Mouse (Mus musculus) lung, postnatal 36 days (tissue): ENCODE data around the gene Tprn.

ENCODE experiments used
- DNase-seq: peaks from one replicate; pipeline ENCODE4 v3.0.0; 2022; ENCODE audit warnings: mixed read lengths

The Tprn gene

GRCm38 (mm10) chr2:25266720-25267119 lies 4.3 kb downstream of the Tprn start:
- peak; percentile 44 for DNase-seq

GRCm38 (mm10) chr2:25267241-25267640 lies 4.8 kb downstream of the Tprn start:
- no peak for DNase-seq

DNA sequence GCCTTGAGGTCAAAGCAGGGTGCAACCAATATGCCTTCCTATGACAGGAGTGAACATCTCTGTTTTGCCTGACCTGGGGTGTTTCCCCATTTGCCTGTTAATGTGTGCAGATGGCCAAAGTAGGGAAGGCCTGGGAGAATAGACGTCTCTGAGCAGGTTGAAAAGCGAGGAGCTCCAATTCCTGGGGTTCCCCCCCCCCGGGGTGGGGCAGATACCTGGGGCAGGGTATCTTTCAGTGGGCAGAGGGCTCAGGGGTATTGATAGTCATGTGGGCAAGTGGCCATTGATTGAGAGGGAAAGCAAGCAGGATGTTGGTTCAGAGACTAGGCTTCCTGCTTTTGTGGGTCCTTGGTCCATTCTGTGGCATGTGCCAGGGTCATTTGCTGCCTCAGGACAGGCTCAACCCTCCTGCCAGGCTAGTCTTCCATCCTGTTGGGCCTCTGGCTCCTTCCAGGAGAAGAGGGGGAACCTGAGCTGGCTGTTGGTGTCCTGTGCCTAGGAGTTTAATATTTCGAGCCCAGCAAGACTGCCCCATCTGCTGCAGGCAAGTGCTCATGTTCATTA lies 5.4 kb downstream of the Tprn start:
- DNase-seq = no peak

DNA sequence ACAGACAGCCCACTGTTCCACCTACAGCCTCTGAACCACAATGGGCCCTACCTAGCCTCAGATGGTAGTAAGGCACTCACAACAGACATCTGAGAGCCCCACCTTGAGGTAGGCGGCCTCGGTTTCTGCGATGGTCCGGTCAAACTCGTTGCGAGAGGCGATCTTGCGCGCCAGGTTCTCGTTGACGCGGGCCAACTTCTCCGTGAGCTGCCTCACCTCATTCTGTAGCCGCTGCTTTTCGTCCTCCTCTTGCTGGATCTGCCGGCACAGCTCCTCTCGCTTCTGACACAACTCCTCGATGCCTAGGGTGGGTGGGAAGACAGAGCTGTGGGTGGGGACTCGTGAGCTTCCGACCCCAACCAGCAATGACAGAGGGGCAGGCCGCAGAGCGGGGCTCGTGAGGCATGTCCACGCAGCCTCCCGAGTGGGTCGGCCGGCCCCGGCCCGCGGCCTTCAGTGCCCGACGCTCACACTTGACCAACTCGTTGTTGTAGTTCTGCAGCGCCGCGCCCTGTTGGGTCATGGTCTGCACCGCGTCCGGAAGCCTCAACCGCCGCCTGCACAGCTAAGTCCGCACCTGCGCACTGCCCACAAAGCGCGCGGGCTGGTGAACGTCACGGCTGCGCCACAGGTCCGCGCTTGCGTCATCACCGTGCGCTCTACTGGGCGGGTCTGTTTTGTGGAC lies 9.6 kb downstream of the Tprn start, which contains the start of the genes Ssna1 and Anapc2:
Gene Ssna1 (minus strand): TSS at position 612 of the 685 bp plus-strand sequence.
Gene Anapc2 (plus strand): TSS at position 652 of the 685 bp plus-strand sequence.
- peak; percentile 99 for DNase-seq

- no peak for DNase-seq
These were observed 10.1 kb downstream of the Tprn start for GRCm38 (mm10) chr2:25272515-25272914.

DNA sequence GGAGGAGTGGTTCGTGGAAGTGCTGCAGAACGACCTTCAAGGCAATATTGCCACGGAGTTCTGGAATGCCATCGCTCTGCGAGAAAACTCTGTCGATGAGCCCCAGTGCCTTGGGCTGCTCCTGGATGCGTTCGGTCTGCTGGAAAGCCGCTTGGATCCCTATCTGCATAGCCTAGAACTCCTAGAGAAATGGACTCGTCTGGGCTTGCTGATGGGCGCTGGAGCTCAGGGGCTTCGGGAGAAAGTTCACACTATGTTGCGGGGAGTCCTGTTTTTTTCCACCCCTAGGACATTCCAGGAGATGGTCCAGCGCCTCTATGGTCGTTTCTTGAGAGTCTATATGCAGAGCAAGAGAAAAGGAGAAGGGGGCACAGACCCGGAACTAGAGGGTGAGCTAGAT lies 10.6 kb downstream of the Tprn start:
- no peak for DNase-seq

DNA sequence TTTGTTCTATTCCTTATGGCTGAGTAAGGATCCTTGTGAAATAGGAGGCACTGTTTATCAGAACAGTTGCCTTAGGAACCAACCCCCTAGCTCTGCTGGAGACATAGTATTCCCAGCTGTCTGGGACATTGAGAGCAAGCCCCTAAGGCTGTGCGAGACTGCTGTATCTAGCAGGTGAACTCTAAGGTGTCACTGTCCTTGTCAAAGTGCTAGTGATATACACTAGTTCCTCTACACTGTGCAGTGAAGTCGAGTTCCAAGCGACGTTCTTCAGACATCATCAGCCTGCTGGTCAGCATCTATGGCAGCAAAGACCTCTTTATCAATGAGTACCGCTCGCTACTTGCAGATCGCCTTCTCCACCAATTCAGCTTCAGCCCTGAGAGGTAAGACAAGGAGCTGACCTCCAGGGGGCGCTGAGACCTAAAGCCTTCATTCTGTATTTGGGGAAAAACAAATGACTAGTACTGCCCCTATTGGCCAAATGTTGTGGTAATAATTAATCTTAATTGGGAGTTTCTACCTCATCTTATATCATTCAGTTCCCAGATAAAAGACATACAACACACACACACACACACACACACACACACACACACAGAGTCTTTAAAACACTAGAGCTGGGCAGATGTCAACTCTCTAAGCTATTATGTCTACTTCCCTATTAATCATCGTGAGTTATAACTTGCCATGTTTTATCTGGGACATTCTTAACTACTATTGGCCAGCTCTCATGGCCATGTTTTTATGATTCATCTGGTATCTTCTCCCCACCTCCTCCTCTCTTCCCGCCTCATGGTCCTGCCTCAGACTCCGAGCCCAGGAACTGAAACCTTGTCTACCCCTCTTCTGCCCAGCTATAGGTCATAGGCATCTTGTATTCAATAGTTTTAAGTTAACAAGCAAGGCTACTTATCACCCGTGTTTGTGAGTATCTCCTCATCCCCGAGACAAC lies 16.8 kb downstream of the Tprn start:
- peak; percentile 94 for DNase-seq

DNA sequence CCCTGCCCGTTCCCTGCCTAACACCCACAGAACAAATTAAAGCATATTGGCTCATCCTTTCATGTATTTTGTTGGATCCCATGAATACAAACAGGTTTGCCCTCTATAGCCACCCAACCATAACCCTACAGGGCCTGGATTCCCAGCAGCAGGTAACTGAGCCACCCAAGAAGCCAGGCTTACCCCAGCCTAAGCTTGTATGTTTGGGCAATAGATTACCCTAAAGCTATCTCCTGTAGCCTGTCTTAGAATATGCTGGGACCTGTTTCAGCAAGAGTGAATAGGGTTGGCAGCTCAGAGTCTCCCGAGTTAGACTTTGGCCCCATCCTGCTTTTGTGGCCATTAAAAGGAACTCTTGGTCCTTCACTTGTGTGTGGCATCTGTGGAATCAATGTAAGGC lies 23.1 kb downstream of the Tprn start:
- no peak for DNase-seq

DNA sequence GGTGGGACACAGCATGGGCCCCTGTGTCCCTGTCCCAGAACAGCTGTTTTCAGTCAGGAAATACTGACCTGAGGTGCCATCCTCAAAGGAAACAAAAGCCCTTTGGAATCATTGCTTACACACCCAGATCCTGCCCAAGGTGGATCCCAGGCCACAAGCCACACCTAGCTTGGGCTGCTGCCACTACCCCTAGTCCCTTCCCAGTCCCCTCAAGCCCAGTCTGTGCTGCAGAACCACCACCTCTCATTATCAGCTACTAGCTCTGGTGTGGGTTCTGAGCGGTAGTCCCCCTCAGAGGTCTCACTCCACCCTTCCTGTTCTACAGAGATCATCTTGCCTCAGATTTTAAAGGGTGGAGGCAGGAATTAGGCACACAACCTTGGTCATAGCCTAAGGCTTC lies 23.9 kb downstream of the Tprn start:
- peak; percentile 20 for DNase-seq

DNA sequence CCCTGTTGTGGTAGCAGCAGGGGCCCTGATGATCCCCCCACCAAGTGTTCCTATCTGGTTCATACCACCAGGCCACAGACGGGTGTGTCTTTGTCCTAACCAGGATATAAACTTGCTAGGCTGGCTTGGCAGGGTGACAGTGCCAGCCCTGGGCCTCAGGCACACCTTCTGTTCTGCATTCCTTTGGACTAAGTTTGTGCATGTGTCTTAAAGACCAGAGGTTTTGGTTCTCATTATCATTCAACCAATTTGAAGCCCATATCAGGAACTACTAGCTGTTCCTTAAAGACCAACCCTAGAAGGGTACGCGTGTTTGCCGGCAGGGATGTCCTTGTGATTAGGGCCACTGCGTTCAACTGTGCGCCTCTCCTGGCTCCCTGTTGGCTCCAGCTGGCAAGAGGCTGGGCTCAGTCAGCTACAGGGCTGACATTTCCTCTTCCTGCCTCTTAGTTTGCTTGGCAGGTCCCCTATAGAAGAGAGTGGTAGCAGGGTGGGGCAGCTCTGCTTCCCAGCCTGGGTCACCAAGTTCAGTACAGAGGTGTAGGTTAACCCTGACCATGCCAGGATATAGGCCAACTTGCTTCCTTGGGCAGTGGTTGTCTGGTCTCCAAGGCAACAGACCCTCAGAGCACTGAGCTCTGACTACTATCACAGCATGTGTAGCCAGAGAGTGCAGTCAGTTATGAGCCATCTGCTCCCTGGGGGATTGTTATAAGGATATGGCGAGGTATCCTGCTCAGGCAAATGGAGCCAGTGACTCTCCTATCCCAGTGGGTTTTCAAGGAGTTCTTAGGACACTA lies 24.6 kb downstream of the Tprn start:
- DNase-seq = peak; percentile 81

DNA sequence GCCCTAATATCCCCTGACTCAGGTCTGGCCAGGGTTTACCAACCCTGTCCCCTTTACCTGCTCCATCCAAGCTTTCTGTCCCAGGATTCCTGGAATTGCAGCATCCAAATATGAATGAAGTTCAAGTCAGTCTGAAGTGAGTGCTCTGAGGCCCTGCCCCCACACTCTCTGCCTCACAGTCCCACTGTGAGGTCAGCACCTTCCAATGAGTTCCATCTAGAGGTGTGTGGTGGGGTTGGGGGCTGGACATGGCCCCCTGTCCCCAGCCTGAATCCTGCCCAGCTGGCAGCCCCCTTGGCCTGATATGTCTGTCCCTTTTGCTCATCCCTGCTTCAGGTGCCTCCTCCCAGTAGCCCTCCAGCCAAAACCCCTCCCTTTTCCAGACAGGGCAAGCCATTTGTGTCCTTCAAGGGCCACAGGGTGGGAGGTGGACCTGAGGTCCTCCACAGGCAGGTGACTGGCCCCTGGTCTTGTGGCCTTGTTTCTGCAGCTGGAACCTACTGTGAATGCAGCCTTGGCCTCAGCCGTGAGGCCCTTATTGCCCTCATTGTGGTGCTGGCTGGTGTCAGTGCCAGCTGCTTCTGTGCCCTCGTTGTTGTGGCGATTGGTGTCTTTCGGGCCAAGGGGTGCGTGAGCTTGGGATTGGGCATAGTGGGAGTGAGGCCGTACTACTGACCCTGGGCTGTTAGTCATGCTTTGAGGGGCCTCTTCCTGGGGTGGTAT lies 25.7 kb downstream of the Tprn start, which contains the start of gene Tmem210:
Gene Tmem210 (plus strand): TSS at position 219 of the 723 bp plus-strand sequence.
- DNase-seq = no peak

DNA sequence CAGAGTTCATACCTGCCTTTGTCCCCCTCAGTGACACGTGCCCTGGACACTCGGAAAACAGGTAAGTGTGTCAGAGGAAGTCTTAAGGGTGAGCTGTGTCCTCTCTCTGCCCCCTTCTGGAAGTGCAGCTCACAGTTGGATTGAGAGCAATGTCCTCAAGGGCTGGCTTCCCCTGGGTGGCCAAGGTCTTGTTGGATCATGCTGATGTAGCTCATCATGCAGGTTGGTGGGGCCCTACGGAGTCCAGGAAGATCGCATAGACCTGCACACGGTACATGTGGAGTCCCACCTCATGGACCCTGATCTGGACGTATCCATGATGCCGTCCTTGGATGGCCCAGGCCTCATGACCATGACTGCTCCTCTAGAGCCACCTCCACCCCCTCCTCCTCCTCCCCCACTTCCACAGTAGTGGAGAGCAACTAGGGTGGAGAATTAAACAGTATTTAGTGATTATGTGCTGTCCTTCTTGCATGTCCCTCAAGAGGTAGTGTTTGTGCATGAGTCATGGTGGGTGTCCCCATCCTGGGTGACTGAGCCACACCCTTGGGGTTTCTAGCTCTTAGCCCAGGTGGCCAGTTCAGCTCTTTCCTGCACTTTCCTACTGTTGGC lies 26.4 kb downstream of the Tprn start:
- no peak for DNase-seq

- DNase-seq = peak; percentile 71
These were observed 27.2 kb downstream of the Tprn start, which contains the start of gene Lrrc26 for GRCm38 (mm10) chr2:25289651-25290050. TSS of gene Lrrc26 (plus strand) at chr2:25289915.

- no peak for DNase-seq
These were observed 27.8 kb downstream of the Tprn start for GRCm38 (mm10) chr2:25290101-25290815.

GRCm38 (mm10) chr2:25290816-25291130 lies 28.4 kb downstream of the Tprn start:
- peak; percentile 30 for DNase-seq

DNA sequence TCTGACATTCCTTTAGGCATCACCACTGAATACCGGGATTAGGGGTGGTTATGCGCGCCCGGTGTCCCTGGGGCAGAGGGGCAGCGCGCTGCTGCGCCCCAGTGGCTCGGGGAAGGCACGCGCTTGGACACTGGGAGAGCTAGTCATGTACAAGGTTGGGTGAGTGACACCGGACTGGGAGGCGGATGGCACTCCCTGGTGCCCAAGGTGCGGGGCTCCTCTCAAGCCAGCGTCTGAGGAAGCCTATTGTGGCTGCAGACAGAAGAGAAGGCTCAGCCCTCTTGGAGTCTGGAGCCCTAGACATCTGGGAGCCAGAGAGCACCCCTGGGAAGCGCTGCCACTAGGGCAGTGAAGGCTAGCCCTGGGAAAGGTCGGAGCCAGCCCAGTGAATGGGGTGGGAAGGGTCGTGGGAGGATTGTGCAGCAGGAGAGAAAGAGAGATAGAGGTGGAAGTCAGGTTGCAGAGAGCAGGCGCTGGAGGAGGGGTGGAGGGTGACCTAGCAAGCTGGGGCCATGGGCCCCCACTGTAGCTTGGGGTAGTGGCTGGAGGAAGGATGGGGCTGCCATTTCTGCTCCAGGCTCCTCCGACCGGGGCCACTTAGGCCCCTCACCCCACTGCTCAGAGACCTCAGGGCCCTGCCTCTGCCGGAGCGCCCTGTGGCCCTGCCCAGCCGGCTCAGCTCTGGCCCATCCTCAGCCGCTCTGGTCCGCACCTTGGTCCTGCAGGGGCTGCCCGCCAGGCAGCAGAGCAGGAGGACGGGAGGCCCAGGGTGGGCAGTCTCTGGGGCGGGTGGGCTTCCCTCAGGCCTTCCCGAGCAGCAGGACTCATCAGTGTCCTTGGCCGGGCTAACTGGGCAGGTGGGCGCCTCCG lies 29.0 kb downstream of the Tprn start:
- DNase-seq = no peak

DNA sequence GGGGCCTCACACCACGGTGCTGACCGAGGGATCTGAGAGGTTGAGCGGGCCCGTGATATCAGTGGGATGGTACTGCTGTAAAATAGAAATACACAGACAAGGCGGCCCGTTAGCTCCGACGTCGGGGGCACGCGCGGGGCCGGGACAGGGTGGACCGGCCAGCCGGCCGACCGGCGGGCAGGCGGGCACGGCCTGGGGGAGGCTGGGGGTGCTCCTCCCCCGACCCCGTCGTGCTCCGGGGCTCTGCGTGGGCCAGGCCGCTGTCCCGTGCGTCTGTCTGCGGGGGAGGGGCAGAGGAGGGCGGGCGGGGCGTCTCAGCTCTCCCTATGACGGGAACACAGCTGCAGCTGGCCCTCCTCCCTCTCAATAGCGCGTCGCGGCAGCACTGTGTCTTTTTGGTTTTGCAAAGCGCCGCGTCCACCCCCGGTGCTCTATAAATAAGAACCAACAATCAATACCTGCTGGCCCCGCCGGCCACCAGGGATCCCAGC lies 29.7 kb downstream of the Tprn start:
- DNase-seq = peak; percentile 46

DNA sequence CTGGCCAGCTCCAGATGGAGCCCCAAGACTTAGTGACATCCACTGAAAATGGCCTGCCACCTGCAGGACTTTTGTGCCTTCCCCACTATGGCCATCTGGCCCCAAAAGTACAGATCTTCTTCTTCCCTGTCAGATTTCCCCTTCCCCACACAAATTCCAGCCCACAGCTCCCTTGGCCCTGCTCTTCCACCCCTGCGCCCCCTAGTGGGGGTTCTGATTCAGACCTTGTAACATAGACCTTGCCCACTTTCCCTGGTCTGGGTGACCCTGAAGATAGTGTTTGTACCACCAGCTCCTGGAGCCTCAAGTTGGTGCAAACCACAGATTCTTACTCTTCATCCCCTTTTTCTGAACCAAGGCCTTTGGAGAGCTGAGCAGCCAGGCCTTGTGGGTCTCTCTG lies 30.4 kb downstream of the Tprn start:
- peak; percentile 87 for DNase-seq

DNA sequence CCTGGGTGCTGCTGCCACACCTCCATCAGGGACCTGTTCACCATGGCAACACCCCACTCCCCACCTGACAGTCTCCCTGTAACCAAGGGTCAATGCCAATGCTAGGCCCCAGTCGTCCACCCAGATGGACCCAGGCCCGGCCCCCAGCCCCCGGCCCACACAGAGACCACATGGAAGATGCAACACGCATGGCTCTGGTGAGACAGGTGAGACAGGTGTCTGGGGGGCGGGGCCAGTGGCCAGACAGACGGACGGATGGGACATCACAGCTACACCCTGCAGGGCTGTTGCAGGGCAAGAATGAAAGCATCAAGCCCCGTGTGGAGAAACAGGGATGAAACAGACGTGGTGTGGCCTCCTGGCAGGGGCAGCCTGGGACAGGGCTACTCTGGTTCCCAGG lies 31.3 kb downstream of the Tprn start:
- DNase-seq = no peak

- no peak for DNase-seq
These were observed 34.7 kb downstream of the Tprn start for GRCm38 (mm10) chr2:25297093-25297492.
